Mouse (Mus musculus): ENCODE measurements around the gene Rps6kb1. TPM values are rescaled to one million over a fixed set of nuclear protein-coding genes. Genes with fewer than 3 reads are reported as not detected.

Rps6kb1 gene
- polyA plus RNA-seq, 1 experiment from 2014 or later = 55.9 TPM

- 0 out of 2 replicates have a peak overlapping the region, but pooled peaks have one; percentile 33 for H3K27ac ChIP-seq (replicated peaks)
- H3K36me3 ChIP-seq = no peaks in the 10 kb centered on the region; the same call in 1 of the 2 replicates
- H3K27me3 ChIP-seq (replicated peaks) = no peaks in the 10 kb centered on the region
- no peak overlapping the region for H3K9ac ChIP-seq (replicated peaks)
- ATAC-seq (ENCODE audit: low FRiP score) = no peak
- peak overlapping the region; percentile 44 for H3K4me2 ChIP-seq
- 26% methylated on average over 12 of the region's 12 CpGs for WGBS
- H3K9me3 ChIP-seq (replicated peaks) = no peaks in the 10 kb centered on the region
- peak overlapping the region; percentile 19; the same call in 1 of the 2 replicates for H3K4me3 ChIP-seq (replicated peaks)
- H3K4me1 ChIP-seq = peaks cover 10% of the 10 kb centered on the region; the same call in 1 of the 2 replicates
Observed at GRCm38 (mm10) chr11:86586177-86586867, 41.7 kb upstream of the Rps6kb1 start.

GRCm38 (mm10) chr11:86585598-86585984 is 41.0 kb upstream of the Rps6kb1 start:
- Histone ChIP-seq H3K9ac (replicated peaks) (no peak overlapping the region), H3K27ac (replicated peaks) (no peak overlapping the region), H3K9me3 (replicated peaks) (no peaks in the 10 kb centered on the region), H3K27me3 (replicated peaks) (no peaks in the 10 kb centered on the region), H3K4me2 (no peak overlapping the region), H3K4me1 (peaks cover 10% of the 10 kb centered on the region; the same call in 1 of the 2 replicates), H3K4me3 (replicated peaks) (no peak overlapping the region), H3K36me3 (no peaks in the 10 kb centered on the region; the same call in 1 of the 2 replicates)
- whole genome bisulfite sequencing = 46% methylated on average over 3 of the region's 3 CpGs
- no peak for ATAC-seq (ENCODE audit: low FRiP score)

- whole genome bisulfite sequencing = 81% methylated on average over 7 of the region's 7 CpGs
- H3K4me1 ChIP-seq = peaks cover 10% of the 10 kb centered on the region; the same call in 1 of the 2 replicates
- H3K9me3 ChIP-seq (replicated peaks) = no peaks in the 10 kb centered on the region
- H3K4me3 ChIP-seq (replicated peaks) = no peak overlapping the region
- H3K27me3 ChIP-seq (replicated peaks) = no peaks in the 10 kb centered on the region
- no peaks in the 10 kb centered on the region; the same call in 1 of the 2 replicates for H3K36me3 ChIP-seq
- H3K27ac ChIP-seq (replicated peaks) = no peak overlapping the region
- no peak overlapping the region for H3K4me2 ChIP-seq
- ATAC-seq (ENCODE audit: low FRiP score) = no peak
- no peak overlapping the region for H3K9ac ChIP-seq (replicated peaks)
Observed at GRCm38 (mm10) chr11:86584898-86585597, 40.4 kb upstream of the Rps6kb1 start.

DNA sequence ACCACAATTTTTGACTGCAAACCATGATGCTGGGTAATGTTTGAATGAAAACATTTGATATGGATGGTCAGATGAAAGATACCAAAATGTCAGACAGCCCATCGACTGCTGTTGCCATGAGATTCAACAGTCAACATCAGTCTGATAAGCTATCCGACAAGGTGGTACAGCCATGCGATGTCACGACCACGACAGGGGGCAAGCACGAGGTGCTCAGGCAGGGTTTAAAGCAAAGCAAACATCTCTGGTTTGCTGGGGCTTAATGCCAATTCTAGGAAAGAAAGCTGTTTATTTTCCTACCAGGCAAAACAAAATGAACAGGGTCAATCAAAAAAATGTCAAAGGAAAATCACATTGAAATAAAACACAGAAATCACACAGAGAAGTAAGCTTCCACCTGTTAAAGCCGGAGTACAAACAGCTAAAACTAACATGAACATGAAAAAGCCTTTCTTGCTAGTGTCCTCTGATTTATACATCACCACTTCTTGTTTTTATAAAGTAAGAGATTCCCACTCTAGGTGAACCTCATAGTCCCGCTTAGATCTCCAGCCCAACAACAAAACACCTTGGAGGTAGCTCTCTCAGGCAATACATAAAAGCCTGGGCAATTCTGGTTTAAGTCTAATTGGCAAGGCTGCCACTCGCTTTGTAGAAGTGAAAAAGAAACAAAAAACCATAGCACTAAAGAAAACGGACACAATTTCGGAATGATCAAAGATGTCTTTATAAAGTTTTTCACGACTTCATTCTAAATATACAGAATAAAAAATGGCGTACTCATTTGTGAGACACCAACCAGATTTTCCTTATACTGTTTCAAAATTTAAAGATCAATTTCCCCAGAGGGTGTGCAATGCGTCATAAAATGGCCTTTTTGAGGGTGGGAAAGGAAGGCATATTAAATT is 39.6 kb upstream of the Rps6kb1 start:
- 91% methylated on average over 14 of the region's 14 CpGs for WGBS

DNA sequence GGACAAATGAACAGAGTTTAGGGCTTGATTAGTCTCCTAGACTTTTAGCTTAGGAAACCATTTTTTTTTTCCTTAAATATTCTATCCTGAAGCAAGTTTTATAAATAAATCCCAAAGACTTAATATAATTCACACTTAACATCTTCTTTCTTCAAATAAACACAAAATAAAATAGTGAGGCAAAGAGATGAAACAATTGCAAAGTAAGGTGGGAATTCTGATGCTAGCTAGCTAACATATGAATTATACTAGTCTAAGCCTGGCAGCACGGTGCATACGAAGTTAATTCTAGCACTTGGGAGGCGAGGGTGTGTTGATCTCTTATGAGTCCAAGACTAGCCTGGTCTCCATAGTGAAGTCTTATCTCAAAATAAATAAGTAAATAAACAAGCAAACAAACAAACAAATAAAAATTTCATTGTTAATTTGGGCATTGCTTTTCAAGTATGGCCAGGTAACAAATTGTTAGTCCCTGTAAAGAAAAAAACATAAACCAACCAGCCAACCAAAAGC is 38.8 kb upstream of the Rps6kb1 start:
- no peaks in the 10 kb centered on the region for H3K27me3 ChIP-seq (replicated peaks)
- no peaks in the 10 kb centered on the region for H3K9me3 ChIP-seq (replicated peaks)
- no peak overlapping the region for H3K27ac ChIP-seq (replicated peaks)
- ATAC-seq (ENCODE audit: low FRiP score) = no peak
- peaks cover 10% of the 10 kb centered on the region; the same call in 1 of the 2 replicates for H3K4me1 ChIP-seq
- H3K4me3 ChIP-seq (replicated peaks) = no peak overlapping the region
- WGBS = 93% methylated on average over 3 of the region's 3 CpGs
- no peak overlapping the region for H3K4me2 ChIP-seq
- H3K9ac ChIP-seq (replicated peaks) = no peak overlapping the region
- H3K36me3 ChIP-seq = no peaks in the 10 kb centered on the region; the same call in 1 of the 2 replicates

More for the DNA sequence above, 39.6 kb upstream of the Rps6kb1 start:
- ATAC-seq (ENCODE audit: low FRiP score) = no peak
- peaks cover 10% of the 10 kb centered on the region; the same call in 1 of the 2 replicates for H3K4me1 ChIP-seq
- H3K27ac ChIP-seq (replicated peaks) = no peak overlapping the region
- no peak overlapping the region for H3K9ac ChIP-seq (replicated peaks)
- H3K27me3 ChIP-seq (replicated peaks) = no peaks in the 10 kb centered on the region
- no peak overlapping the region for H3K4me2 ChIP-seq
- no peaks in the 10 kb centered on the region; the same call in 1 of the 2 replicates for H3K36me3 ChIP-seq
- H3K9me3 ChIP-seq (replicated peaks) = no peaks in the 10 kb centered on the region
- H3K4me3 ChIP-seq (replicated peaks) = no peak overlapping the region

GRCm38 (mm10) chr11:86582543-86583260 is 38.1 kb upstream of the Rps6kb1 start:
- H3K9ac ChIP-seq (replicated peaks) = no peak overlapping the region
- no peak overlapping the region for H3K27ac ChIP-seq (replicated peaks)
- H3K4me3 ChIP-seq (replicated peaks) = no peak overlapping the region
- H3K4me1 ChIP-seq = peaks cover 10% of the 10 kb centered on the region; the same call in 1 of the 2 replicates
- H3K36me3 ChIP-seq = no peaks in the 10 kb centered on the region; the same call in 1 of the 2 replicates
- no peak for ATAC-seq (ENCODE audit: low FRiP score)
- no peaks in the 10 kb centered on the region for H3K9me3 ChIP-seq (replicated peaks)
- H3K27me3 ChIP-seq (replicated peaks) = no peaks in the 10 kb centered on the region
- no peak overlapping the region for H3K4me2 ChIP-seq
- 94% methylated on average over 7 of the region's 7 CpGs for WGBS

DNA sequence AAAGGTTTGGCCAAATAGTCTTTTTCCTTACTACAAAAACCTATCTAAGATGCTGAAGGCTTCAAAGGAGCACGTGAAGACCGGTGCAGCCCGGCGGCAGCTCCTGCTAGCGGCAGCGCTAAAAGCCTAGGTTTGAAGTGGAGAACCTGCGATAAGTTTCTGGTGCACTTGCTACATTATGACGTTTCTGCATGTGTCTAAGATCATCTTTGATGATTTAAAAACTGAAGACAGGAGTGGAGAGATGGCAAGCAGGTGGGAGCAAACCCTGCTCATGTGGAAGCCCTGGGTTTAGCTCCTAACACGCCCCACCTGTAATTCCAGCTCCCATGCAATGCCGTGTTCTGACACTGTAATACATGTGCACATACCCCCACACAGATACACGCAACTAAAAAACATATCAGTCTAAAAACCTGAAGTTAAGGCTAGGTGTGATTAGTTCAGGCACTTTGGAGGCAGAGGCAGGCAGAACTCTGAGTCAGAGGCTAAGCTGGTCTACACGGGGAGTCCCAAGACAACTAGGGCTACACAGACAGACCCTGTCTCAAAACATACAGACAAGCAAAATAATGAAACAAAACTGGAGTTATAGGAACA is 37.4 kb upstream of the Rps6kb1 start:
- Histone ChIP-seq H3K36me3 (no peaks in the 10 kb centered on the region; the same call in 1 of the 2 replicates), H3K27ac (replicated peaks) (no peak overlapping the region), H3K9me3 (replicated peaks) (no peaks in the 10 kb centered on the region), H3K4me2 (no peak overlapping the region), H3K27me3 (replicated peaks) (no peaks in the 10 kb centered on the region), H3K9ac (replicated peaks) (no peak overlapping the region), H3K4me1 (peaks cover 5% of the 10 kb centered on the region; the same call in 1 of the 2 replicates), H3K4me3 (replicated peaks) (no peak overlapping the region)
- 93% methylated on average over 12 of the region's 12 CpGs for WGBS
- no peak for ATAC-seq (ENCODE audit: low FRiP score)

- Histone ChIP-seq H3K27me3 (replicated peaks) (no peaks in the 10 kb centered on the region), H3K9ac (replicated peaks) (no peak overlapping the region), H3K4me1 (0 out of 2 replicates have a peak, but pooled peaks cover 7% of the 10 kb centered on the region), H3K9me3 (replicated peaks) (no peaks in the 10 kb centered on the region), H3K4me2 (no peak overlapping the region), H3K27ac (replicated peaks) (no peak overlapping the region), H3K36me3 (no peaks in the 10 kb centered on the region; the same call in 1 of the 2 replicates), H3K4me3 (replicated peaks) (no peak overlapping the region)
- no peak for ATAC-seq (ENCODE audit: low FRiP score)
- 80% methylated on average over 11 of the region's 11 CpGs for WGBS
Observed at GRCm38 (mm10) chr11:86581250-86581753, 36.7 kb upstream of the Rps6kb1 start.

- Histone ChIP-seq H3K9ac (replicated peaks) (no peak overlapping the region), H3K27ac (replicated peaks) (no peak overlapping the region), H3K36me3 (no peaks in the 10 kb centered on the region; the same call in 1 of the 2 replicates), H3K4me2 (no peak overlapping the region), H3K4me1 (0 out of 2 replicates have a peak, but pooled peaks cover 7% of the 10 kb centered on the region), H3K4me3 (replicated peaks) (no peak overlapping the region), H3K27me3 (replicated peaks) (no peaks in the 10 kb centered on the region), H3K9me3 (replicated peaks) (no peaks in the 10 kb centered on the region)
- WGBS = 91% methylated on average over 9 of the region's 9 CpGs
- no peak for ATAC-seq (ENCODE audit: low FRiP score)
Observed at GRCm38 (mm10) chr11:86580319-86581113, 35.9 kb upstream of the Rps6kb1 start.

Data from neural tube, embryonic 15.5 days (tissue).